Mouse (Mus musculus): ENCODE measurements around the gene Ephb2. TPM values are rescaled to one million over a fixed set of nuclear protein-coding genes. Genes with fewer than 3 reads are reported as not detected.

Ephb2 gene
- total and polyA plus RNA-seq, 3 experiments: 0.08 to 0.34 (median 0.33) TPM

GRCm38 (mm10) chr4:136648922-136649479 is 186.8 kb downstream of the Ephb2 start:
- Histone ChIP-seq H3K4me1 (ENCODE audit: insufficient read depth, low read depth, low read length) (peaks cover 39% of the 10 kb centered on the region), H3K4me3 (ENCODE audit: low read depth, low read length) (no peak overlapping the region), H3K36me3 (replicated peaks) (no peaks in the 10 kb centered on the region), H3K9me3 (replicated peaks) (no peaks in the 10 kb centered on the region), H3K27me3 (ENCODE audit: insufficient read depth, low read length) (peaks cover 16% of the 10 kb centered on the region; the same call in 1 of the 2 replicates)
- DNase-seq (ENCODE audit: low spot score) (peak; percentile 49), ATAC-seq (ENCODE audit: extremely low read depth, insufficient number of reproducible peaks, low FRiP score, poor library complexity, severe bottlenecking) (no peak)
- peak; percentile 83 for TF ChIP-seq CTCF (IDR thresholded peaks at IDR 0.05; ENCODE audit: low read depth, low read length)
- TF ChIP-seq GATA2 (IDR thresholded peaks at IDR 0.05; ENCODE audit: borderline replicate concordance, low read depth, low read length): no peak
- no peak for TF ChIP-seq TAL1 (conservative IDR thresholded peaks at IDR 0.05; ENCODE audit: low read depth, low read length)

GRCm38 (mm10) chr4:136638890-136639289 is 196.9 kb downstream of the Ephb2 start:
- H3K36me3 ChIP-seq (replicated peaks): no peaks in the 10 kb centered on the region
- H3K4me3 ChIP-seq (ENCODE audit: low read depth, low read length): no peak overlapping the region
- TF ChIP-seq POLR2AphosphoS5 (IDR thresholded peaks at IDR 0.05; ENCODE audit: insufficient replicate concordance, low read depth, low read length) (no peak), TAL1 (conservative IDR thresholded peaks at IDR 0.05; ENCODE audit: low read depth, low read length) (no peak), CTCF (IDR thresholded peaks at IDR 0.05; ENCODE audit: low read depth, low read length) (no peak), GATA2 (IDR thresholded peaks at IDR 0.05; ENCODE audit: borderline replicate concordance, low read depth, low read length) (no peak), GATA1 (IDR thresholded peaks at IDR 0.05; ENCODE audit: borderline replicate concordance, low read length) (no peak)
- no peak for DNase-seq (ENCODE audit: low spot score)
- H3K27me3 ChIP-seq (ENCODE audit: insufficient read depth, low read length): peaks cover 13% of the 10 kb centered on the region; the same call in 1 of the 2 replicates
- H3K4me1 ChIP-seq (ENCODE audit: insufficient read depth, low read depth, low read length): no peaks in the 10 kb centered on the region
- ATAC-seq (ENCODE audit: extremely low read depth, insufficient number of reproducible peaks, low FRiP score, poor library complexity, severe bottlenecking): no peak
- peaks cover 8% of the 10 kb centered on the region for H3K9me3 ChIP-seq (replicated peaks)

- no peaks in the 10 kb centered on the region for H3K4me1 ChIP-seq (ENCODE audit: insufficient read depth, low read depth, low read length)
- DNase-seq (ENCODE audit: low spot score): no peak
- peaks cover 8% of the 10 kb centered on the region for H3K9me3 ChIP-seq (replicated peaks)
- peaks cover 12% of the 10 kb centered on the region; the same call in 1 of the 2 replicates for H3K27me3 ChIP-seq (ENCODE audit: insufficient read depth, low read length)
- no peak for TF ChIP-seq TAL1 (conservative IDR thresholded peaks at IDR 0.05; ENCODE audit: low read depth, low read length)
- TF ChIP-seq CTCF (IDR thresholded peaks at IDR 0.05; ENCODE audit: low read depth, low read length): no peak
- TF ChIP-seq GATA1 (IDR thresholded peaks at IDR 0.05; ENCODE audit: borderline replicate concordance, low read length): no peak
- no peak for TF ChIP-seq POLR2AphosphoS5 (IDR thresholded peaks at IDR 0.05; ENCODE audit: insufficient replicate concordance, low read depth, low read length)
- TF ChIP-seq GATA2 (IDR thresholded peaks at IDR 0.05; ENCODE audit: borderline replicate concordance, low read depth, low read length): no peak
- ATAC-seq (ENCODE audit: extremely low read depth, insufficient number of reproducible peaks, low FRiP score, poor library complexity, severe bottlenecking): no peak
- H3K4me3 ChIP-seq (ENCODE audit: low read depth, low read length): no peak overlapping the region
- H3K36me3 ChIP-seq (replicated peaks): no peaks in the 10 kb centered on the region
Observed at GRCm38 (mm10) chr4:136638230-136638750, 197.5 kb downstream of the Ephb2 start.

- Histone ChIP-seq H3K4me1 (ENCODE audit: insufficient read depth, low read depth, low read length) (no peaks in the 10 kb centered on the region; the same call in 1 of the 2 replicates), H3K9me3 (replicated peaks) (peaks cover 8% of the 10 kb centered on the region), H3K27me3 (ENCODE audit: insufficient read depth, low read length) (peaks cover 13% of the 10 kb centered on the region; the same call in 1 of the 2 replicates), H3K4me3 (ENCODE audit: low read depth, low read length) (0 out of 2 replicates have a peak overlapping the region, but pooled peaks have one; percentile 20), H3K36me3 (replicated peaks) (no peaks in the 10 kb centered on the region)
- no peak for DNase-seq (ENCODE audit: low spot score)
- ATAC-seq (ENCODE audit: extremely low read depth, insufficient number of reproducible peaks, low FRiP score, poor library complexity, severe bottlenecking): no peak
- TF ChIP-seq CTCF (IDR thresholded peaks at IDR 0.05; ENCODE audit: low read depth, low read length) (no peak), GATA2 (IDR thresholded peaks at IDR 0.05; ENCODE audit: borderline replicate concordance, low read depth, low read length) (no peak), TAL1 (conservative IDR thresholded peaks at IDR 0.05; ENCODE audit: low read depth, low read length) (no peak), POLR2AphosphoS5 (IDR thresholded peaks at IDR 0.05; ENCODE audit: insufficient replicate concordance, low read depth, low read length) (no peak), GATA1 (IDR thresholded peaks at IDR 0.05; ENCODE audit: borderline replicate concordance, low read length) (no peak)
Observed at GRCm38 (mm10) chr4:136637563-136638229, 198.1 kb downstream of the Ephb2 start.

- DNase-seq (ENCODE audit: low spot score) (no peak), ATAC-seq (ENCODE audit: extremely low read depth, insufficient number of reproducible peaks, low FRiP score, poor library complexity, severe bottlenecking) (no peak)
- TF ChIP-seq POLR2AphosphoS5 (IDR thresholded peaks at IDR 0.05; ENCODE audit: insufficient replicate concordance, low read depth, low read length) (no peak), TAL1 (conservative IDR thresholded peaks at IDR 0.05; ENCODE audit: low read depth, low read length) (no peak), GATA1 (IDR thresholded peaks at IDR 0.05; ENCODE audit: borderline replicate concordance, low read length) (no peak), GATA2 (IDR thresholded peaks at IDR 0.05; ENCODE audit: borderline replicate concordance, low read depth, low read length) (no peak), CTCF (IDR thresholded peaks at IDR 0.05; ENCODE audit: low read depth, low read length) (no peak)
- Histone ChIP-seq H3K9me3 (replicated peaks) (peaks cover 8% of the 10 kb centered on the region), H3K4me3 (ENCODE audit: low read depth, low read length) (peak overlapping the region; percentile 20; the same call in 1 of the 2 replicates), H3K4me1 (ENCODE audit: insufficient read depth, low read depth, low read length) (no peaks in the 10 kb centered on the region; the same call in 1 of the 2 replicates), H3K36me3 (replicated peaks) (no peaks in the 10 kb centered on the region), H3K27me3 (ENCODE audit: insufficient read depth, low read length) (peaks cover 14% of the 10 kb centered on the region; the same call in 1 of the 2 replicates)
Observed at GRCm38 (mm10) chr4:136636983-136637562, 198.7 kb downstream of the Ephb2 start.

- DNase-seq (ENCODE audit: low spot score) (no peak), ATAC-seq (ENCODE audit: extremely low read depth, insufficient number of reproducible peaks, low FRiP score, poor library complexity, severe bottlenecking) (no peak)
- H3K4me1 ChIP-seq (ENCODE audit: insufficient read depth, low read depth, low read length): no peaks in the 10 kb centered on the region; the same call in 1 of the 2 replicates
- H3K9me3 ChIP-seq (replicated peaks): peaks cover 8% of the 10 kb centered on the region
- no peaks in the 10 kb centered on the region for H3K36me3 ChIP-seq (replicated peaks)
- no peak overlapping the region for H3K4me3 ChIP-seq (ENCODE audit: low read depth, low read length)
- TF ChIP-seq TAL1 (conservative IDR thresholded peaks at IDR 0.05; ENCODE audit: low read depth, low read length) (no peak), GATA2 (IDR thresholded peaks at IDR 0.05; ENCODE audit: borderline replicate concordance, low read depth, low read length) (no peak), POLR2AphosphoS5 (IDR thresholded peaks at IDR 0.05; ENCODE audit: insufficient replicate concordance, low read depth, low read length) (no peak), GATA1 (IDR thresholded peaks at IDR 0.05; ENCODE audit: borderline replicate concordance, low read length) (no peak), CTCF (IDR thresholded peaks at IDR 0.05; ENCODE audit: low read depth, low read length) (no peak)
- peaks cover 14% of the 10 kb centered on the region; the same call in 1 of the 2 replicates for H3K27me3 ChIP-seq (ENCODE audit: insufficient read depth, low read length)
Observed at GRCm38 (mm10) chr4:136636511-136636910, 199.3 kb downstream of the Ephb2 start.
